Mouse (Mus musculus) gastrocnemius, adult 8-10 months (tissue): Measurements from ENCODE around the gene Foxn1. TPM values are rescaled to one million over a fixed set of nuclear protein-coding genes. Genes with fewer than 3 reads are reported as not detected.
A peak's percentile ranks its signal among the peaks of the same experiment; 100 is the strongest.

Experiments
- DNase-seq, 2 experiments: peaks; one replicate each; pipeline ENCODE4 v3.0.0; 2022; ENCODE audit warnings: low spot score in 2 of 2
- total RNA-seq, 4 experiments: library from RNA; stranded (reverse); gene quantifications; 2 replicates each; pipeline ENCODE4 v1.2.4; 2022

Gene Foxn1
- total RNA-seq, 4 experiments from 2014 or later, result not detected

GRCm38 (mm10) chr11:78327634-78328511, 58.5 kb downstream of the Foxn1 start, which contains the start of gene Pigs:
Gene Pigs (plus strand): TSS chr11:78328415.
- DNase-seq, result peak; percentile 94 to 95

- no peak for DNase-seq
Measured at GRCm38 (mm10) chr11:78327215-78327614, 59.1 kb downstream of the Foxn1 start.

- no peak for DNase-seq
Measured at GRCm38 (mm10) chr11:78324965-78325364, 61.4 kb downstream of the Foxn1 start.

- DNase-seq, result no peak
Measured at GRCm38 (mm10) chr11:78324000-78324785, 62.2 kb downstream of the Foxn1 start.

GRCm38 (mm10) chr11:78322860-78323259, 63.5 kb downstream of the Foxn1 start, which contains the start of gene Aldoc:
Gene Aldoc (plus strand): TSS chr11:78322968.
- peak; percentile 50 to 66 for DNase-seq

- DNase-seq, result no peak
Measured at GRCm38 (mm10) chr11:78322076-78322831, 64.1 kb downstream of the Foxn1 start.

- DNase-seq, result no peak
Measured at GRCm38 (mm10) chr11:78318411-78318810, 67.9 kb downstream of the Foxn1 start.

GRCm38 (mm10) chr11:78313662-78314061, 72.7 kb downstream of the Foxn1 start:
- DNase-seq, result no peak

- no peak for DNase-seq
Measured at GRCm38 (mm10) chr11:78310861-78311511, 75.4 kb downstream of the Foxn1 start.

Other genes with a start within 250 kb of the Foxn1 start
- 1 to 10 TPM; 2.9 to 3.5 (median 3.2) TPM for gene Traf4, start 221.0 kb downstream of the Foxn1 start, total RNA-seq
- gene Nek8, start 209.9 kb downstream of the Foxn1 start, total RNA-seq, result under 1 TPM; 0.19 to 0.73 (median 0.50) TPM
- 1 to 10 TPM in 1 of 4 experiments, under 1 TPM in 3; 0.56 to 1.7 (median 0.64) TPM for gene Tlcd1, start 209.8 kb downstream of the Foxn1 start, total RNA-seq
- gene Rpl23a, start 203.0 kb downstream of the Foxn1 start, total RNA-seq, result 100 to 1,000 TPM; 671 to 835 (median 744) TPM
- gene Rab34, start 198.1 kb downstream of the Foxn1 start, total RNA-seq, result 1 to 10 TPM; 1.6 to 5.5 (median 3.4) TPM
- gene Proca1, start 193.2 kb downstream of the Foxn1 start, total RNA-seq, result under 1 TPM; 0.34 to 0.88 (median 0.52) TPM
- 10 to 100 TPM; 46.6 to 51.5 (median 47.2) TPM for gene Sdf2, start 140.8 kb downstream of the Foxn1 start, total RNA-seq
- gene Supt6, start 140.6 kb downstream of the Foxn1 start, total RNA-seq, result 10 to 100 TPM; 27.8 to 33.0 (median 31.7) TPM
- 100 to 1,000 TPM; 211 to 289 (median 233) TPM for gene 2610507B11Rik, start 124.8 kb downstream of the Foxn1 start, total RNA-seq
- gene BC030499, start 95.7 kb downstream of the Foxn1 start, total RNA-seq, result under 1 TPM; 0.13 to 0.49 (median 0.16) TPM
- 1 to 10 TPM; 2.2 to 2.8 (median 2.6) TPM for gene Spag5, start 85.0 kb downstream of the Foxn1 start, total RNA-seq
- gene Aldoc, start 63.6 kb downstream of the Foxn1 start, total RNA-seq, result 1 to 10 TPM; 1.5 to 2.2 (median 1.7) TPM
- gene Pigs, start 58.1 kb downstream of the Foxn1 start, total RNA-seq, result 10 to 100 TPM; 19.1 to 25.1 (median 21.3) TPM
- 10 to 100 TPM in 1 of 4 experiments, 1 to 10 TPM in 3; 5.3 to 14.9 (median 8.4) TPM for gene Unc119, start 43.1 kb downstream of the Foxn1 start, total RNA-seq
- gene Slc13a2, start 35.7 kb upstream of the Foxn1 start, total RNA-seq, result not detected
- under 1 TPM; 0.47 to 0.56 (median 0.50) TPM for gene Slc46a1, start 79.1 kb upstream of the Foxn1 start, total RNA-seq
- under 1 TPM; 0.40 to 0.77 (median 0.49) TPM for gene Sarm1, start 111.2 kb upstream of the Foxn1 start, total RNA-seq
- 10 to 100 TPM in 1 of 4 experiments, 1 to 10 TPM in 3; 5.7 to 11.1 (median 6.7) TPM for gene Vtn, start 112.5 kb upstream of the Foxn1 start, total RNA-seq
- not detected for gene Sebox, start 116.9 kb upstream of the Foxn1 start, total RNA-seq
- 10 to 100 TPM; 11.0 to 16.0 (median 14.4) TPM for gene Tmem199, start 125.6 kb upstream of the Foxn1 start, total RNA-seq
- gene Poldip2, start 125.6 kb upstream of the Foxn1 start, total RNA-seq, result 100 to 1,000 TPM in 1 of 4 experiments, 10 to 100 TPM in 3; 95.0 to 105 (median 98.5) TPM
- 10 to 100 TPM; 44.2 to 54.5 (median 48.9) TPM for gene Tnfaip1, start 149.8 kb upstream of the Foxn1 start, total RNA-seq
- gene Ift20, start 149.8 kb upstream of the Foxn1 start, total RNA-seq, result 10 to 100 TPM; 12.7 to 21.1 (median 17.3) TPM
- gene Tmem97, start 164.2 kb upstream of the Foxn1 start, total RNA-seq, result 1 to 10 TPM; 1.2 to 1.6 (median 1.5) TPM